Mouse (Mus musculus) heart, adult 2 months (tissue): ENCODE results near the gene Atp11a. TPM values are rescaled to one million over a fixed set of nuclear protein-coding genes. Genes with fewer than 3 reads are reported as not detected.
A peak's percentile ranks its signal among the peaks of the same experiment; 100 is the strongest.

Source experiments
- DNase-seq, 2 experiments: peaks; one replicate each; pipeline ENCODE4 v3.0.0; 2021
- H3K27ac ChIP-seq: fragments of 200-600 bp; 2 replicates; pipeline ENCODE4 v1.8.1; 2022
- H3K27me3 ChIP-seq: fragments of 200-500 bp; 2 replicates; pipeline ENCODE4 v1.6.1; 2012; ENCODE audit warnings: mild to moderate bottlenecking, low read length, inconsistent platforms, mixed read lengths; ENCODE audit not compliant: control insufficient read depth, insufficient read depth
- H3K36me3 ChIP-seq: fragments of 200-500 bp; 2 replicates; pipeline ENCODE4 v1.6.1; 2012; ENCODE audit warnings: low read length, inconsistent platforms; ENCODE audit not compliant: control insufficient read depth, insufficient read depth
- H3K4me1 ChIP-seq: fragments of 200-500 bp; 2 replicates; pipeline ENCODE4 v1.6.1; 2011; ENCODE audit warnings: low read length; ENCODE audit not compliant: control insufficient read depth, insufficient read depth
- H3K4me3 ChIP-seq: fragments of 200-600 bp; 2 replicates; pipeline ENCODE4 v1.8.1; 2022
- H3K79me2 ChIP-seq: fragments of 200-500 bp; replicated peaks from 2 replicates; pipeline ENCODE4 v1.6.1; 2012; ENCODE audit warnings: mild to moderate bottlenecking, inconsistent platforms, low read length, moderate library complexity, mixed read lengths; ENCODE audit not compliant: control insufficient read depth, insufficient read depth
- H3K9ac ChIP-seq: fragments of 200-500 bp; 2 replicates; pipeline ENCODE4 v1.6.1; 2012; ENCODE audit warnings: low read depth, mild to moderate bottlenecking, control low read depth, inconsistent platforms, low read length, mixed read lengths
- CTCF ChIP-seq: fragments of 200-600 bp; IDR thresholded peaks from 2 replicates; pipeline ENCODE4 v1.8.1; 2022; ENCODE audit warnings: antibody characterized with exemption, mild to moderate bottlenecking, moderate library complexity
- EP300 ChIP-seq: fragments of 200-500 bp; IDR thresholded peaks from 2 replicates; pipeline ENCODE4 v1.6.1; 2011; ENCODE audit warnings: low read depth, low read length, control low read depth; ENCODE audit not compliant: insufficient read depth
- POLR2A ChIP-seq: fragments of 200-500 bp; IDR thresholded peaks from 2 replicates; pipeline ENCODE4 v1.6.1; 2011; ENCODE audit warnings: mild to moderate bottlenecking, low read depth, low read length, control low read depth; ENCODE audit not compliant: insufficient read depth
- WGBS: fragments of 180-500 bp; shearing (Covaris S2); methylation state at CpG from one replicate; pipeline ENCODE4 v1.1.7; 2018; 5-methylcytosine and 5-hydroxymethylcytosine counted together
- intact Hi-C: fragments of 180-260 bp; cut with DNase I; formaldehyde crosslinking; loops from one replicate; pipeline ENCODE4 v1.15.1; 2025
- long read RNA-seq: library from polyadenylated mRNA; stranded (forward); transcript quantifications from one replicate; pipeline ENCODE4 v2.0.0, GENCODE M21; 2021
- polyA plus RNA-seq: library from polyadenylated mRNA; depleted of rRNA; stranded (reverse); fragments of >200 nt; gene quantifications from 2 replicates; pipeline ENCODE4 v1.2.3, GENCODE M21; 2012; rRNA removed
- total RNA-seq, 2 experiments: library from RNA; stranded (reverse); gene quantifications; 2 replicates each; pipeline ENCODE4 v1.2.3; 2021

The Atp11a gene
- total RNA-seq (10 to 100 TPM; 79.5 to 80.1 TPM), polyA plus RNA-seq (56.0 and 88.5 TPM in 2 replicates)
- long read RNA-seq, full-length matches to known transcripts, result 2 of 27 reads
- long read RNA-seq, partial matches to known transcripts, result 23 of 27 reads
- long read RNA-seq, other reads (novel, unspliced or antisense), result 2 of 27 reads

GRCm38 (mm10) chr8:12756391-12757157 lies at the start of gene Atp11a:
Gene Atp11a, plus strand, starts transcription at chr8:12757014.
- Histone ChIP-seq H3K36me3 (no peaks in the 10 kb centered on the region), H3K4me3 (peak within 1 kb of the TSS; percentile 94), H3K27ac (peak within 1 kb of the TSS; percentile 81), H3K79me2 (no peaks in the 10 kb centered on the region), H3K27me3 (no peaks in the 10 kb centered on the region), H3K9ac (peak within 1 kb of the TSS; percentile 81), H3K4me1 (peaks cover 2% of the 10 kb centered on the region; the same call in 1 of the 2 replicates)
- TF ChIP-seq CTCF (no peak), POLR2A (peak; percentile 49; the same call in 1 of the 2 replicates)
- 2% methylated on average over 38 of the region's 62 CpGs for WGBS
- intact Hi-C loops, result loop anchor here (2.0 to 10.0 kb wide), 3 partner anchors 348 to 532 kb away; partner anchors contain the start of genes Cul4a, Dcun1d2, Pcid2 and Tmco3
- DNase-seq, result peak; percentile 87 to 89

- H3K4me3 ChIP-seq, result no peak overlapping the region
- H3K79me2 ChIP-seq, result no peaks in the 10 kb centered on the region
- no peak overlapping the region for H3K9ac ChIP-seq
- no peak for DNase-seq
- TF ChIP-seq CTCF (no peak), POLR2A (no peak), EP300 (no peak)
- intact Hi-C loops, result no loop called here
- H3K36me3 ChIP-seq, result no peaks in the 10 kb centered on the region
- H3K27me3 ChIP-seq, result peaks cover 2% of the 10 kb centered on the region; the same call in 1 of the 2 replicates
- 71% methylated on average over 7 of the region's 7 CpGs for WGBS
- no peak overlapping the region for H3K27ac ChIP-seq
- H3K4me1 ChIP-seq, result no peaks in the 10 kb centered on the region
Measured at GRCm38 (mm10) chr8:12711623-12712022, 45.2 kb upstream of the Atp11a start.

- WGBS, result 69% methylated on average over 18 of the region's 18 CpGs
- H3K79me2 ChIP-seq, result no peaks in the 10 kb centered on the region
- H3K27ac ChIP-seq, result no peak overlapping the region
Measured at GRCm38 (mm10) chr8:12715861-12716585, 40.8 kb upstream of the Atp11a start.

GRCm38 (mm10) chr8:12719091-12719490 lies 37.7 kb upstream of the Atp11a start:
- Histone ChIP-seq H3K4me3 (no peak overlapping the region), H3K79me2 (no peaks in the 10 kb centered on the region), H3K36me3 (no peaks in the 10 kb centered on the region), H3K9ac (no peak overlapping the region), H3K27me3 (no peaks in the 10 kb centered on the region), H3K4me1 (no peaks in the 10 kb centered on the region), H3K27ac (no peak overlapping the region)
- no peak for DNase-seq
- TF ChIP-seq POLR2A (no peak), CTCF (no peak), EP300 (no peak)
- 75% methylated on average over 9 of the region's 9 CpGs for WGBS
- intact Hi-C loops, result no loop called here

More at GRCm38 (mm10) chr8:12715861-12716585, 40.8 kb upstream of the Atp11a start:
- H3K4me1 ChIP-seq, result no peaks in the 10 kb centered on the region
- H3K4me3 ChIP-seq, result no peak overlapping the region
- no peaks in the 10 kb centered on the region for H3K27me3 ChIP-seq
- intact Hi-C loops, result no loop called here
- H3K36me3 ChIP-seq, result no peaks in the 10 kb centered on the region
- no peak for TF ChIP-seq POLR2A
- no peak for TF ChIP-seq EP300
- no peak for TF ChIP-seq CTCF
- DNase-seq, result no peak
- no peak overlapping the region for H3K9ac ChIP-seq

DNA sequence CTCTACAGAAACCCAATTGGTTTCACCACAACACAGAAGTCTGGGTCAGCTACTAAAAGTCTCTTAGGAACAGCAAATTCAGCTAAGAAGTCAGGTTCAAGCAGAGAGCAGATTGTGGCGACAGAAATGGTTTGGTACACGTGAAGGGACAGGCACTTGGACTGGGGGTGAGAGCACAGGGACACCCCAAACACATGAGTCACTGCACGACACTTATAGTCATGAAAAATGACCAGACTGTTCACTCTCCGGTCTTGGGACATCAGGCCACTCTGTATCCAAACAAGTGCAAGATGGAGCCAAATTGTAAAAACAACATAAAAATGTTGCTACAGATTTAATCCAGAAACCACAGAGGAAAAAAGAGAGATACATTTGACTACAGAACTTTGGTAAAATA lies 28.2 kb upstream of the Atp11a start:
- no peaks in the 10 kb centered on the region for H3K27me3 ChIP-seq

GRCm38 (mm10) chr8:12730780-12731179 lies 26.0 kb upstream of the Atp11a start:
- H3K27ac ChIP-seq, result no peak overlapping the region
- intact Hi-C loops, result no loop called here
- TF ChIP-seq CTCF (no peak), POLR2A (no peak), EP300 (no peak)
- 68% methylated on average over 5 of the region's 5 CpGs for WGBS
- no peak overlapping the region for H3K4me3 ChIP-seq
- peak in 1 of 2 experiments; percentile 39 for DNase-seq
- H3K27me3 ChIP-seq, result no peaks in the 10 kb centered on the region
- no peak overlapping the region for H3K9ac ChIP-seq
- H3K4me1 ChIP-seq, result no peaks in the 10 kb centered on the region
- no peaks in the 10 kb centered on the region for H3K79me2 ChIP-seq
- H3K36me3 ChIP-seq, result no peaks in the 10 kb centered on the region

More for the DNA sequence above, 28.2 kb upstream of the Atp11a start:
- 69% methylated on average over 4 of the region's 4 CpGs for WGBS
- H3K27ac ChIP-seq, result no peak overlapping the region
- no peaks in the 10 kb centered on the region for H3K79me2 ChIP-seq
- DNase-seq, result no peak
- H3K4me1 ChIP-seq, result no peaks in the 10 kb centered on the region
- TF ChIP-seq EP300, result no peak
- no peak for TF ChIP-seq CTCF
- no peak for TF ChIP-seq POLR2A
- intact Hi-C loops, result no loop called here
- no peaks in the 10 kb centered on the region for H3K36me3 ChIP-seq
- no peak overlapping the region for H3K4me3 ChIP-seq
- no peak overlapping the region for H3K9ac ChIP-seq
